Mouse (Mus musculus) left cerebral cortex, adult 8-10 months (tissue): ENCODE measurements around the gene Cwc27. TPM values are rescaled to one million over a fixed set of nuclear protein-coding genes. Genes with fewer than 3 reads are reported as not detected.
A peak's percentile ranks its signal among the peaks of the same experiment; 100 is the strongest.

Experiments
- DNase-seq, 2 experiments: peaks; one replicate each; pipeline ENCODE4 v3.0.0; 2022; ENCODE audit warnings: low spot score in 2 of 2
- total RNA-seq, 4 experiments: library from RNA; stranded (reverse); gene quantifications; 2 replicates each; pipeline ENCODE4 v1.2.4; 2022

The Cwc27 gene
- total RNA-seq, 4 experiments from 2014 or later = 18.9 to 33.0 (median 19.8) TPM

- no peak for DNase-seq
These were observed 171.0 kb downstream of the Cwc27 start for GRCm38 (mm10) chr13:104645778-104646425.

DNA sequence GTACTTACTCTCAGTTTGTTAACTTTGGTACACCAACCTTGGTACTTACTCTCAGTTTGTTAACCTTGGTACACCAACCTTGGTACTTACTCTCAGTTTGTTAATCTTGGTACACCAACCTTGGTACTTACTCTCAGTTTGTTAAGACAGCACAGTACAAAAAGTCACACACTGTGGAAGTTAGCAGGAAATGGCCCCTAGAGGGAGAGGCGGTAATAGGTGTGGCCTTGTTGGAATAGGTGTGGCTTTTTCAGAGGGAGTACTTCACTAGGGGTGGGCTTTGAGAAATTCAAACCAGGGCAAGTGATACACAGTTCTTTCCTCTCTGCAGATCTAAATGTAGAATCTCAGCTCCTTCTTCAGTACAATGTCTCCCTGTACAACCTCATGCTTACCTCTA, 172.8 kb downstream of the Cwc27 start:
- DNase-seq = no peak

DNA sequence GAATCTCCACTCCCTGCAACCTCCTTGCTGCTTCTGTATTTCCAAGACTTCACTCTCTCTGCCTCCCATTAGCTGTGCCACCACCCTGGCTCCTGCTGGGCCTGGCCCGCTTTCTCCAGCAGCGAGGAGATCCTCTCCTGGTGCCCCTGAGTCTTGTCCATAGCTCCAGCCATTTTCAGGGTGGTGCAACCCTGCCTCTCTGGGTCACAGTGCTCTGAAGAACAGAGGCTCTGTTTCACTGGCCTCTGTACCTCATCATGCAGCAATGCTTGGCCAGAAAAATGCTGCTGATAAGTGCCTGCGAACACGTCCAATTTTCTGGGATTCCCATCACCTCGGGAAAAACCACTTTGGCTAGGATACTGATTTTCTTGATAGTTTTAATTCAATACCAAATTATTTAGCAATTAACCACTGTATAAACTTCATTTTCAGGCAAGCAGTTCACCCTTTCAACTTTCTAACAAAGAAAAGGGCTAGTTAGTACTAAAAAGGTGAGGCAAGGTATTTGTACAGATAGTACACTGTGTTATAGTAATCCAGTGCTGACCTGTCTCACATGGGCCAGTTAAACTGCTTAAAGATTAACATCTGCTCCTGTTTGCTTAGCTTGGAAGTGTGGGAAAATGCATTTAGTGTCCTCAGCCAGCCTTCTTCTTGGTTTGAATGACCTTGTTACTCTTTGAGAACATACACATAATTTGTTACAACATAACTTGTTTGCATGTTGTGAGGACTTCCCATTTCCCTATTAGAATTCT, 176.1 kb downstream of the Cwc27 start:
- no peak for DNase-seq

DNA sequence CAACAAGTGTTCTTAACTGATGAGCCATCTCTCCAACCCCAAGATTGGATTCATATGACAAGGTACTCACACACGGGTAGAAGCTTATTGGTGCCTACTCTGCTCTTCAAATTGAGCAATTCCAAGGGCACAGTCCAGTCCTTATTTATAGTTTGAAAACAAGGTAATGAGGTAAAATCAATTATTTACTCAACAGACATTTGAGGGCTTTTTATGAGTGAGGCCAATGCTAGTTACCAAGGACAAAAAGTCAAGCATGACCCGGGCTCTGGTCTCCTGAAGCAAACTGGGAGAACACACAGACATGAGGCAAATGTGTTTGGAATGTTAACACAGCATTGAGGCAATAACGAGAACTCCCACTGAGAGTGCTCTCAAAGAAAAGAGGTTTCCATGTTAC, 178.0 kb downstream of the Cwc27 start:
- no peak for DNase-seq

DNA sequence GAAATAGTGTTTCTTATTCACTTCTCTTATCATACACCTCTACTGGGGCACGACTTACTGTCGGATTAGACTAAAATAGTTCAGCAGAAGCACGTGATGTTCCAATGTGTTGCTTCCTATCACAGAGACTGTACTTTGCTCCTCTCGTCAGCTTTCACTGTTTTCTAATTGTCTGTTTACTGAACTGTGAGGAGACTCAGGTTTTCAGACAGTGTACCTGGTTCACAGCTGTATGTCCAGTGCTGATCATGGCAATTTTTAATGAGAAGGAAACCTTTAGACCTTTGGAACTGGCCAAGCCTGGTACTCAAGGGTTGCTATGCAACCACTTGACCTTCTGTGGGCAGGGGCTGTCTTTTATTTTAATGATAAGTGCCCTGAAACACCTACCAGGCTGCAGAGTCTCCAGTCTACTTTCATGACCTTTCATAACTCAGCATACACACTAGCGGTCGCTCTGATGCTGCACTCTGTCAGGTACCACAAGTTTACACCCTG, 180.9 kb downstream of the Cwc27 start:
- DNase-seq = no peak

- DNase-seq = no peak
These were observed 182.2 kb downstream of the Cwc27 start for GRCm38 (mm10) chr13:104634708-104635107.

DNA sequence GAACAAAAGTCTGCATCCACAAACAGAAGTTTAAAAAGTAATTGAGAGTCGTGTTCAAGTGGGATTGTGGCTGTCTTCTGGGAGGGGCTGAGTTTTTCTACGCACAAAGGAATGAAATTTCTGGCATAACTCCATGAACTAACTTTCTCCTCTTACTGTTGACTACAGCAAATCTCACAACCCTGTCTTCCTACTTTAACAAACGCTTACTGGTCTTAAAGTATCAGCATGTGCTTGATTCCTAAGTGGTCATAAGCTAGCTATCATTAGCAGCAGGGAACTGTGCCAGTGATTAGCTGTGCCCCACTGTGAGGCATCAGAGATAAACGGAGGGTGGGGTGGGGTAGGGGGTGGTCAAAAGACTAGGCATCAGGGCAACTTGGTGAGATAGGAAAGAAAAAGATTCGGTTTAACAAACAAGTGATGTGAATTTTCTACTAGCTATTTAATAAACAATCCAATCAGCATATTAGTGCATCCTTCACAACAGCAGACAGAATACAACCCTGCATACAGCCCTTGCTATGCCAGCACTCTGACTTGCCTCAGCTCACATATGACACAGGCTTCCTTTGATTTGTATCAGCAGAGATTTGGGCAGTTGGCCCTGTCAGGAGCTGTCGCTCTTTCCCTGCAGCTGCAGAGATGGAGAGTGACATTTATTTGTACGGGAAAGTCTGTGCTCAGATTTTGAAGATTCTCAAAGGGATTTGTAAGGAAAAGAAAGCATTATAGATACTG, 184.3 kb downstream of the Cwc27 start:
- no peak for DNase-seq

GRCm38 (mm10) chr13:104631621-104632205, 185.2 kb downstream of the Cwc27 start:
- no peak for DNase-seq

GRCm38 (mm10) chr13:104630808-104631207, 186.1 kb downstream of the Cwc27 start:
- no peak for DNase-seq

GRCm38 (mm10) chr13:104629621-104630020, 187.3 kb downstream of the Cwc27 start:
- no peak for DNase-seq

DNA sequence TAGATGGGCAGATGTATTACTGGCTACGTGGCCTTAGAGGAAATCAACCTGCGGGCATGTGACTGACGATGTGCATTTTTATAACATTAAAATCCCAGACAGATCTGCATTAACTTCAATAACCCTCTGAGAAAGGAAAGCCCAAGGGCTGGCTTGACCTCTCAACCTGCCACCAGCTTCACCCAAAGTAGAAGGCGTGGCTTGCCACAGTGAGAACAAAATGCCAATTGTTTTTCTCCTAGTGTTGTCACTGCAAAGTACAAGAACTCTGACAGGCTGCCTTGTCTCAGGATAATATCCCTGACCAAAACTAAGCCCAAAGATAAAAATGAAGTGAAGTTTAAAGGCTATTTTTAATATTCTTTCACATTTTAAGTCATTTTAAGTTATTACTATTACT, 188.9 kb downstream of the Cwc27 start:
- DNase-seq = no peak

GRCm38 (mm10) chr13:104627169-104627909, 189.6 kb downstream of the Cwc27 start:
- no peak for DNase-seq

GRCm38 (mm10) chr13:104623130-104623891, 193.6 kb downstream of the Cwc27 start:
- DNase-seq = no peak

- no peak for DNase-seq
These were observed 194.7 kb downstream of the Cwc27 start for GRCm38 (mm10) chr13:104622102-104622743.

DNA sequence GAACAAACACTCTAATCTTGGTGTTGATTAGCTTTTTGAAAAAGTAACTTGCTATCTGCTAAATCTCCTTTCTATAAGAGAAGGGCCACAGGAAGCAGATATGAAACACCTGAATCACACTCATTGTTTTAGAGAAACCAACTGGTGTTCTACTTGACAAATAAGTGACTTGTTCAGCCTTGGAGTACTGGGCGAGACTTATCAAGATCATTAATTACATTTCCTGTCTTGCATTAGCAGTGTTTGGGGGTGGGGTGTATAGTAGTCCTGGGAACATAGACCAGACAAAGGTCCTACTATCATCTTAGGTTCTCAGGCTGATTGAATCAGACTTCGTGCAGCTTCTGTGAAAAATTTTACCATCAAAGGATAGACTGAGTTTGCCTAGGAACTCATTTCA, 196.5 kb downstream of the Cwc27 start:
- DNase-seq = no peak

DNA sequence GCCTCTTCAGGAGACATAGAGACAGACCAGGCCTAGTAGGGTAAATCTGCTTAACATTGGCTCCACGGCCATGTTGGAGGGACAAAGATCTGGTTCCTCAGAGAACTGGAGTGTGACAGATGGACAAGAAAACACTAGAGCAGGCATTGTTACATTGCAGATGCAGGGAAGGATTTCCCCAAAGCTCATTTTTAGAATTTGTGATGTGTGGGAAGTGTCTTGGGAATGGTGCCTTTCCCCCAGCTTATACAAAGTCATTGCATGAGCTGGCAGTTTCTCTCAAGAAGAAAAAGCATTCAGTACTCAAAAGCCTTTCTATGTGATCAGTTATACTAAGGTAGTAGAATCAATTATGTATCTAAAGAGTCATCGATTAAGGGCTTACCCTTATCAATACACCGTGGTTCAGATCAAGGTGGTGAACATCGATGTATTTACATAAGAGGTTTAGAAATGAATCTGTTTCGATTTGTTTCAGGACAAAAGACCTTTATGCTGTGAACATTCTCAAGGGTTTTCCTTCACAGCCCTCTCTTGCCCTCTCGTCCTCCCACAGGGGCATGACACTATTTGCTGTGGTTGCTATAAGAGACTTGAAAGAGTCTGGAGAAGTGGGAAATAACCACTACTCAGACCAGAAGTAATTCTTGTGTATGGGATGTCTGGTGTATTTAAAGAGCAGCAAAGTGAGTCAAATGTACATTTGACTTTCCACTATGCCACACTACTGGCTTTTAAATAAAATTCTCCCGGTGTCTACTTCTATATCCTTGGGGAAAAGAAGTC, 197.2 kb downstream of the Cwc27 start:
- peak in 1 of 2 experiments; percentile 44 for DNase-seq

DNA sequence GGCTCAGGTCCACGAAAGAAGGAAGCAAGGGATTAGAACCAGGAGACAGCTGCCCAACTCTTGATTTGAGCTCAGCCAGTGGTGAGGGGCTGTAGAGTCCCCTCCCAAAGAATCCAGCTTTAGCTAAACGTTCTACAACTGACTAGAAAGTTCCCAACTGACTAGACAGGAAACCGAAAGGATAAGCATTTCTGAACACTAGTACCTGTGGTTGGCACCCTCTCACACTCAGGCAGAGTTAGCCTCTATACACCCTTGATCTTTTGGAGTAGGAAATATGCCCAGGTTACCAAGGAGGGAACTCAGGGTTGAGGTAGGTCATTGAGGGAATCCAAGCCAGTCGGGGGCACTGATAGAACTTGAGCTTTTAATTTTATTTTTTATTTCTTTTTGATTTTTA, 199.7 kb downstream of the Cwc27 start:
- DNase-seq = no peak

- no peak for DNase-seq
These were observed 200.7 kb downstream of the Cwc27 start for GRCm38 (mm10) chr13:104615999-104616810.
